Mouse (Mus musculus) erythroblast, embryonic 14.5 days (primary cell): ENCODE results near the gene Smim6.

Source experiments
- GATA1 ChIP-seq: IDR thresholded peaks from 2 replicates; pipeline ENCODE4 v1.6.1; 2012; ENCODE audit warnings: low read length, inconsistent platforms, mixed read lengths
- TAL1 ChIP-seq: IDR thresholded peaks from 3 replicates; pipeline ENCODE4 v1.6.1; 2012; ENCODE audit warnings: low read length, inconsistent platforms, mixed read lengths

DNA sequence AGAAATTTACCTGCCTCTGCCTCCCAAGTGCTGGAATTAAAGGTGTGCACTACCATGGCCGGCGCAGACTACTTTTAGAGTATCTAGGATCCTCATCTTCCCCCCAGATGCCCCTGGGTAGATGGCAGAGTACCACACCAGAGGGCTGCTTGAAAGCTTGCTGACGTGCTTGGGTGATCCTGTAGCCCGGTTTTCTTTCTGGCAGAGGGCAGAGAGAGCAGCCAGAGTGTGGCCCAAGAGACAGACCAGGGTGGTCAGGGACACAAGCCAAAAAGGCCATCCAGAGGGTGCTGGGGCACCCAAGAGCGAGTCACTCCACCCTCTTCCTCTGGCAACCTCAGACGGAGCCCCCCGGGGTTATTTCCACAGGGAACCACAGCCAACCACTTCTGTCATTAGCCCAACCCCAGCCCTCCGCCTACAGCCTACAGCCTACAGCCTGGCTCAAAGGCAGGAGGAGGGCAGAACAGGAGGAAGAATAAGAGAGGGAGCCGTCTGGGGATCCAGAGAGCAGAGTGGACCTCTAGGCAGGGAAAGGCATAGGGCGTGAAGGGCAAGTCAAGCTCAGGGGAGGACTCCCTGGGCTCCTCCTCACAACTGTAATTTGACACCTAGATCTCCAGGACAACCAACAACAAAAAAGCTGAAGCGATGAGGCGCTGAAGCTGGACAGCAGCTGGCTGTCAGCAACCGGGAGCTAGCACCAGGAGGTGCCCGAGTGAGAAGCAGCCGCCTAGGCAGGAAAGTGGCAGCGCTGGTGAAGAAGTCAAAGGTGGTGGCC, 12.1 kb upstream of the Smim6 start, which contains the start of gene Smim5:
- TF ChIP-seq GATA1 (no peak), TAL1 (no peak)
